Mouse (Mus musculus): ENCODE data around the gene Dnajc12.

GRCm38 (mm10) chr10:63396963-63397362, 14.7 kb downstream of the Dnajc12 start:
- TF ChIP-seq CTCF (conservative IDR thresholded peaks at IDR 0.05; ENCODE audit: insufficient read depth, insufficient read length, low read depth, low read length) (no peak), POLR2A (IDR thresholded peaks at IDR 0.05; ENCODE audit: low read depth, low read length) (no peak)
